Mouse (Mus musculus) midbrain, embryonic 13.5 days (tissue): Measurements from ENCODE around the gene Swt1. TPM values are rescaled to one million over a fixed set of nuclear protein-coding genes. Genes with fewer than 3 reads are reported as not detected.
A peak's percentile ranks its signal among the peaks of the same experiment; 100 is the strongest.
"Not testable (repeated sequence)": the region's sequence is repeated elsewhere in the genome, so short reads cannot be mapped to it uniquely, and the experiment has no call there.

Experiments used
- ATAC-seq: fragments of 200-750 bp; cut with Nextera tagmentation; 2 replicates; pipeline ENCODE4 v1.8.0; 2017; ENCODE audit warnings: mild to moderate bottlenecking, moderate TSS enrichment, moderate library complexity
- H3K27ac ChIP-seq: fragments of 300-500 bp; sonication (generic); 2 replicates; pipeline ENCODE4 v1.5.1; 2015; ENCODE audit warnings: inconsistent platforms, mild to moderate bottlenecking, moderate library complexity
- H3K27me3 ChIP-seq: fragments of 300-500 bp; sonication (generic); 2 replicates; pipeline ENCODE4 v1.6.1; 2015; ENCODE audit warnings: mild to moderate bottlenecking, inconsistent platforms
- H3K36me3 ChIP-seq: fragments of 300-500 bp; sonication (generic); 2 replicates; pipeline ENCODE4 v1.6.1; 2015; ENCODE audit warnings: mild to moderate bottlenecking, inconsistent platforms
- H3K4me1 ChIP-seq: fragments of 300-500 bp; sonication (generic); replicated peaks from 2 replicates; pipeline ENCODE4 v1.6.1; 2015; ENCODE audit warnings: inconsistent platforms
- H3K4me2 ChIP-seq: fragments of 300-500 bp; sonication (generic); replicated peaks from 2 replicates; pipeline ENCODE4 v1.6.1; 2015; ENCODE audit warnings: moderate library complexity, mild to moderate bottlenecking, inconsistent platforms
- H3K4me3 ChIP-seq: fragments of 300-500 bp; sonication (generic); replicated peaks from 2 replicates; pipeline ENCODE4 v1.5.1; 2015; ENCODE audit warnings: mild to moderate bottlenecking, inconsistent platforms
- H3K9ac ChIP-seq: fragments of 300-500 bp; sonication (generic); replicated peaks from 2 replicates; pipeline ENCODE4 v1.6.1; 2015; ENCODE audit warnings: mild to moderate bottlenecking, inconsistent platforms
- H3K9me3 ChIP-seq: fragments of 300-500 bp; sonication (generic); 2 replicates; pipeline ENCODE4 v1.6.1; 2016; ENCODE audit warnings: mild to moderate bottlenecking, inconsistent platforms
- WGBS: fragments of 180-500 bp; shearing (Covaris S2); methylation state at CpG from one replicate; pipeline ENCODE4 v1.1.7; 2015; 5-methylcytosine and 5-hydroxymethylcytosine counted together
- polyA plus RNA-seq: library from polyadenylated mRNA; unstranded; fragments of >200 nt; fragmentation: Nextera tagmentation; extraction: Ambion mirVana; gene quantifications from 2 replicates; pipeline ENCODE4 v1.2.1, GENCODE M21; 2015

Swt1 gene
- polyA plus RNA-seq, 1 experiment from 2014 or later, result 21.4 TPM

DNA sequence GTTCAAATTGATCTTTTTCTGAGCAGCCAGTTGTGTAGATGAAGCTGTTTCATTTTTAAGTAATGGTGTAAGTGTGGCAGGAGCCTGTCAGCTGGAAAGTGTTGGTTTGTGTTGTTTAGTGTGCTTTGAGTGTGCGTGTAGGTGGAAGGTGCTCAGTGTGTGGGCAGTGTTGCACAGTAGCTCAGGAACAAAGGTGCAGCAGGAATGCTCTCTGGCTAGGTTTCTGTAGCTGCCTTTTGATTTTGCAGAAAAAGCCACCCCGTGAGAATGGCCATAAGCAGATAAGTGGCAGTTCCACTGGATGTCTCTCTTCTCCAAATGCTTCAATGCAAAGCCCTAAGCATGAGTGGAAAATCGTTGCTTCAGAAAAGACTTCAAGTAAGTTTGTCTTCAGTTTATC lies 68.9 kb downstream of the Swt1 start:
- H3K27ac ChIP-seq, result no peak overlapping the region
- no peak overlapping the region for H3K4me2 ChIP-seq
- no peaks in the 10 kb centered on the region for H3K27me3 ChIP-seq
- no peaks in the 10 kb centered on the region for H3K4me1 ChIP-seq
- WGBS, result 93% methylated on average over 3 of the region's 3 CpGs
- no peak for ATAC-seq
- no peak overlapping the region for H3K4me3 ChIP-seq
- no peaks in the 10 kb centered on the region for H3K9me3 ChIP-seq
- peaks cover 88% of the 10 kb centered on the region for H3K36me3 ChIP-seq
- H3K9ac ChIP-seq, result no peak overlapping the region

GRCm38 (mm10) chr1:151355994-151356393 lies 72.3 kb downstream of the Swt1 start:
- Histone ChIP-seq H3K4me3 (no peak overlapping the region), H3K9me3 (no peaks in the 10 kb centered on the region), H3K4me1 (no peaks in the 10 kb centered on the region), H3K27me3 (no peaks in the 10 kb centered on the region), H3K36me3 (peaks cover 92% of the 10 kb centered on the region), H3K27ac (no peak overlapping the region), H3K9ac (no peak overlapping the region), H3K4me2 (no peak overlapping the region)
- WGBS, result 94% methylated on average over 5 of the region's 5 CpGs
- ATAC-seq, result no peak

DNA sequence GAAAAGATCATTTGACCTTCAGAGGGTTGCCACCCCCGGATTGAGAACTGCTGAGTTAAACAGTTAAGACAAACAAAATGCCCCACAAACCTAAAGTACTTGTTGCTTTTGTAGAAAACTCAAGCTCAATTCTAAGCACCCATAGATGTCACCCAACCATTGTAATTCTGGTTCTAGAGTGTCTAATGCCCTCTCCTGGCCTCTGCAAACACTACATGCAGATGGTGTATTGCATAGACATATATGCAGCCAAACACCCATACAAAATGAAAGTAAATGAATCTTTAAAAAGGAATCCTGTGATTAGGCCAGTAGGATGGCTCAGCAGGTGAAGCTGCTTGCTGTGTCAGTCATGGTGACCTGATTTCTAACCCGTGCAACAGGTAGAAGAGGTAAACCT lies 75.3 kb downstream of the Swt1 start:
- 87% methylated on average over 2 of the region's 2 CpGs for WGBS
- Histone ChIP-seq H3K36me3 (peaks cover 77% of the 10 kb centered on the region), H3K27ac (no peak overlapping the region), H3K9ac (no peak overlapping the region), H3K4me2 (no peak overlapping the region), H3K9me3 (no peaks in the 10 kb centered on the region), H3K27me3 (no peaks in the 10 kb centered on the region), H3K4me3 (no peak overlapping the region), H3K4me1 (peaks cover 13% of the 10 kb centered on the region)
- ATAC-seq, result no peak

- not testable (repeated sequence) for H3K9me3 ChIP-seq, ATAC-seq, H3K4me2 ChIP-seq, H3K27ac ChIP-seq, H3K27me3 ChIP-seq, H3K4me3 ChIP-seq, H3K9ac ChIP-seq
- Histone ChIP-seq H3K4me1 (peaks cover 36% of the 10 kb centered on the region), H3K36me3 (peaks cover 35% of the 10 kb centered on the region)
- 79% methylated on average over 4 of the region's 4 CpGs for WGBS
Observed at GRCm38 (mm10) chr1:151348293-151348692, 80.0 kb downstream of the Swt1 start.

DNA sequence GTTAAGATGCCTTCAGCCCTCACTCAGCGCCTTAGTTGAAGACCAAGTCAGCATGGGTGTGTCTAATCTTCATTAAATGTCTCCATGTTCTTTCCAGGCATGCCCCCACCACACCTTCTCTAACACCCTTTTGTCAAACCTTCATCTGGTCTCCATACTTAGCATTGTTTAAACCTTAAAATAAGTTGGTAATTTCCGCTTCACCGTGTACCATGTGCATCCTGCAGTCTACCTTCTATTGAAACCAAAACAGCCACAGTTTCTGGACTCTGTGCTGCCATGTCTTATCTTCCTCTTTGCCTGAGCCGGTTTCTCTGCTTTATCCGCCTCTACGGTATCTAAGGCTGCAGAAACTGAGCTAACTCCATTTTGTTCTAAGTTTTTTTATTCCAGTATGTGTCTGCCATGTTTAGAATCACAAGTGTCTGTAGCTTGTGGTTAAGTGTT lies 81.6 kb downstream of the Swt1 start:
- peaks cover 47% of the 10 kb centered on the region for H3K4me1 ChIP-seq
- H3K27me3 ChIP-seq, result no peaks in the 10 kb centered on the region
- WGBS, result 37% methylated on average over 6 of the region's 6 CpGs
- ATAC-seq, result no peak
- peak overlapping the region; percentile 94 for H3K9ac ChIP-seq
- peak overlapping the region; percentile 90 for H3K4me3 ChIP-seq
- H3K4me2 ChIP-seq, result peak overlapping the region; percentile 65
- no peaks in the 10 kb centered on the region for H3K9me3 ChIP-seq
- H3K27ac ChIP-seq, result no peak overlapping the region
- H3K36me3 ChIP-seq, result peaks cover 20% of the 10 kb centered on the region

GRCm38 (mm10) chr1:151345863-151346195 lies 82.4 kb downstream of the Swt1 start:
- peaks cover 47% of the 10 kb centered on the region for H3K4me1 ChIP-seq
- peaks cover 12% of the 10 kb centered on the region; the same call in 1 of the 2 replicates for H3K36me3 ChIP-seq
- H3K27ac ChIP-seq, result no peak overlapping the region
- peak overlapping the region; percentile 94 for H3K9ac ChIP-seq
- no peak for ATAC-seq
- H3K9me3 ChIP-seq, result no peaks in the 10 kb centered on the region
- H3K4me2 ChIP-seq, result peak overlapping the region; percentile 65
- peak overlapping the region; percentile 90 for H3K4me3 ChIP-seq
- no peaks in the 10 kb centered on the region for H3K27me3 ChIP-seq

- under 1% methylated on average over 44 of the region's 55 CpGs for WGBS
- ATAC-seq, result peak; percentile 90
Observed at GRCm38 (mm10) chr1:151345109-151345862, 83.0 kb downstream of the Swt1 start.

DNA sequence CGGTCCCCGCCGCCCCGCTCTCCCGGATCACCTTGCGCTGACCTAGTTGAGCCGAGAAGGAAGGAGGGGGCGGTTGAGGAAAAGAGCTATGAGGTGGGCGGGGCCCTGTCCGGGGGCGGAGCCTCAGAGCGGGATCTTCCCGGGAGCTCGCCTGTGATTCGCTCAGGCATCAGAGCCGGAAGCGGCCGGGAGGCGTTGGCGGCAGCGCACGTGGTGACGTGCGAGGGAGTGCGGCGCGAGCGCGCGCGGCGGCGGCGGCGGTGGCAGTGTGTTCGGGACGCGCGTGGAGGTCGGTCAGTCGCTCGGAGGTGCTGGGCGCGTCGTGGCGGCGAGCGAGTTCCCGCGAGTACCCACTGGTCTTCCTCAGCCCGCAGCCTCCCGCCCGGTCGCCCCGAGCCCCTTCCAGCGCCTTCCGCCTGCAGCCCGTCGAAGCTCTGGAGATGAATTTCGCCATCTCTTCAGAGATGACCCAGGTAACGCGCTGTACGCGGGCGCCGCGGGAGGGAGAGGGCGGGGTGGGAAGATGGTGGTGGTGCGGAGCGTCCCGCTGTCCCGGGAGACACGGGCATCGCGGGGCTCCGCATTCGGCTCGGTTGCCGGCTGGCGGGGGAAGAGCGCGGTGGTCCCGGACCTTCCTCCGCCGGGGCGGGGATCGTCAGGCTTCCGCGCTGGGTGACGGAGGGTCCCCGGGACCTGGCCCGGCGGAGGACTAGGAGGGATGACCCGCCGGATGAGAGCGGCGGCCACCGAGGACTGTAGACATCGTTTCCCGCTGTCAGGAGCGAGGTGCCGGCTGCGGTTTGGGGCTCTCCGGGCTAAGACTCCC lies 83.8 kb downstream of the Swt1 start, which contains the start of gene Ivns1abp:
Ivns1abp (plus strand) TSS at position 195 of the 826 bp plus-strand sequence.
- 0 out of 2 replicates have a peak, but pooled peaks cover 2% of the 10 kb centered on the region for H3K36me3 ChIP-seq
- WGBS, result under 1% methylated on average over 81 of the region's 104 CpGs
- peak within 1 kb of the TSS; percentile 94 for H3K9ac ChIP-seq
- peak within 1 kb of the TSS; percentile 96 for H3K27ac ChIP-seq
- no peaks in the 10 kb centered on the region for H3K27me3 ChIP-seq
- ATAC-seq, result peak; percentile 94
- H3K9me3 ChIP-seq, result no peaks in the 10 kb centered on the region
- peak within 1 kb of the TSS; percentile 90 for H3K4me3 ChIP-seq
- peak within 1 kb of the TSS; percentile 65 for H3K4me2 ChIP-seq
- H3K4me1 ChIP-seq, result peaks cover 49% of the 10 kb centered on the region

More at GRCm38 (mm10) chr1:151345109-151345862, 83.0 kb downstream of the Swt1 start:
- H3K36me3 ChIP-seq, result peaks cover 8% of the 10 kb centered on the region; the same call in 1 of the 2 replicates
- H3K9me3 ChIP-seq, result no peaks in the 10 kb centered on the region
- H3K27ac ChIP-seq, result peak overlapping the region; percentile 96
- peak overlapping the region; percentile 65 for H3K4me2 ChIP-seq
- H3K4me3 ChIP-seq, result peak overlapping the region; percentile 90
- H3K4me1 ChIP-seq, result peaks cover 47% of the 10 kb centered on the region
- H3K9ac ChIP-seq, result peak overlapping the region; percentile 94
- H3K27me3 ChIP-seq, result no peaks in the 10 kb centered on the region

GRCm38 (mm10) chr1:151343571-151344282 lies 84.5 kb downstream of the Swt1 start:
- WGBS, result 2% methylated on average over 17 of the region's 17 CpGs
- no peak for ATAC-seq
- H3K27ac ChIP-seq, result peak overlapping the region; percentile 96
- no peaks in the 10 kb centered on the region for H3K9me3 ChIP-seq
- H3K36me3 ChIP-seq, result no peaks in the 10 kb centered on the region
- peak overlapping the region; percentile 65 for H3K4me2 ChIP-seq
- H3K4me1 ChIP-seq, result peaks cover 51% of the 10 kb centered on the region
- H3K27me3 ChIP-seq, result no peaks in the 10 kb centered on the region
- peak overlapping the region; percentile 90 for H3K4me3 ChIP-seq
- H3K9ac ChIP-seq, result peak overlapping the region; percentile 94

DNA sequence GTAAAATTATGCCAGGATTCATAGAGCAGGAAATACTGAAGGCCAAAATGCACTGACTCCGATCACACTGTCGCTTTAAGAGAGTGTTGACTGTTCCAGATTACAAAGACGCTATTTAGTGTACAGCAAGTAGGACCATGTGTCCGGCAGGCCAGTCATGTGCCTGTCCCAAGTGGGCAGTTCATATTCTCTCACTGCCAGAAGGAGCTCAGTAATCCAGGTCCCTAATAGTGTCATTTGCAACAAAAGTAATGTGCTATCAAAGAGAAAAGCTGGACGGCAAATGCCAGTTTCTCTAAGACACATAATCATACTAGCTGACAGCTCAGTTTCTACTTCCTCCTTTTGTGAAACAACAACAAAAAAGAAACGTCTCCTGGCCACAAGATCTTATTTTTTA lies 85.3 kb downstream of the Swt1 start:
- 31% methylated on average over 6 of the region's 6 CpGs for WGBS
- H3K27me3 ChIP-seq, result no peaks in the 10 kb centered on the region
- no peaks in the 10 kb centered on the region for H3K36me3 ChIP-seq
- H3K4me2 ChIP-seq, result peak overlapping the region; percentile 65
- H3K9ac ChIP-seq, result peak overlapping the region; percentile 28; the same call in 1 of the 2 replicates
- peaks cover 44% of the 10 kb centered on the region for H3K4me1 ChIP-seq
- H3K27ac ChIP-seq, result 0 out of 2 replicates have a peak overlapping the region, but pooled peaks have one; percentile 5
- H3K9me3 ChIP-seq, result no peaks in the 10 kb centered on the region
- H3K4me3 ChIP-seq, result peak overlapping the region; percentile 90; the same call in 1 of the 2 replicates
- no peak for ATAC-seq

DNA sequence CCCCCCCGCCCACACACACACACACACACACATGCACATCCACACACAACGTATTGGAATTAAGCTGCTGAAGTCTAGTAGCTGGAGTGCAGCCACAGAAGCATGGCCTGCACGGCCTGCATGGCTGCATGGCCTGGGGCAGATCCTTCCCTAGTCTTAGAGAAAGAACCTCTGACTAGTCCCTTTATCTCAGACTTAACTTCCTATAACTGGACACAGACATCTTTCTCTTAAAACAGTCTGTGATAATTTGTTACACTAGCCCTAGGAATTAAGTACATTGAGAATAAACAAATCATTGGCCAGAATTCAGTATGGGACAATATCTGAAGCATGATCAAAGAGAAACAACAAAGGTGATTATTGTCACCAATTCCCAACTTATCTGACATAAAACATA lies 85.9 kb downstream of the Swt1 start:
- no peak overlapping the region for H3K4me2 ChIP-seq
- H3K27me3 ChIP-seq, result no peaks in the 10 kb centered on the region
- H3K36me3 ChIP-seq, result no peaks in the 10 kb centered on the region
- no peak overlapping the region for H3K9ac ChIP-seq
- ATAC-seq, result no peak
- 63% methylated on average over 3 of the region's 3 CpGs for WGBS
- no peak overlapping the region for H3K4me3 ChIP-seq
- H3K9me3 ChIP-seq, result no peaks in the 10 kb centered on the region
- H3K27ac ChIP-seq, result no peak overlapping the region
- H3K4me1 ChIP-seq, result peaks cover 42% of the 10 kb centered on the region
